Mouse (Mus musculus) heart, adult 11 months (tissue): ENCODE results near the gene Cacng1.

ENCODE experiments used
- DNase-seq: peaks from one replicate; pipeline ENCODE4 v3.0.0; 2022

The Cacng1 gene

DNA sequence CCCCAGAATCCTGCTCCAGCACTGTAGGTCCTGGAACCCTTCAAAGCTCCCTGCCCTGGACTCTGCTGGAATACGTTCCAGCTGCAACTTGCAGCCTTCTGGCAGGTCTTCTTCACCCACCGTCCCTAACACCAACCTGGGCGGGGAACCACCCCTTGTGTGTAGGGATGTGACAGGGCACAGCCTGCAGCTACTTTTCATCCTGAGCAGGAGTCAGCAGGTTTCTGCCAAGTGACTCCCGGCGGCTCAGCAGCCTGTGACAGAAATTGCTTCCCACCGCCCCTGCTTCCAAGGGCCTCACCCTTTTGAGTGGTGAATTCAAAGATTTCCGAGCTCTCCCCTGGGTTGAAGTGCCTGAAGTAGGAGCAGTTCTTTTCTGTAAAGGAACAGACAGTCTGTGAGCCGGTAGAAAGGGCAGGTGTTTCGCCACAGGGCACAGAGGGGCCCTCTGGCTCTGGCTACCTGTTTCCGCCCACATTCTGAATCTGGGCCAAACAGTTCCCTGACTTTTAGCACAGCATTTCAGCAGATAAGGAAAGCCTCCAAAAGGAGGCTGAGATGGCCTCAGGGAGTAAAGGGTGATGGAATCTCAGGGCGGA, 10.7 kb downstream of the Cacng1 start:
- no peak for DNase-seq

- DNase-seq = no peak
Observed at GRCm38 (mm10) chr11:107705060-107705459, 11.3 kb downstream of the Cacng1 start.

GRCm38 (mm10) chr11:107703272-107704134, 12.8 kb downstream of the Cacng1 start:
- DNase-seq = peak; percentile 93

GRCm38 (mm10) chr11:107699967-107700366, 16.4 kb downstream of the Cacng1 start:
- no peak for DNase-seq

DNA sequence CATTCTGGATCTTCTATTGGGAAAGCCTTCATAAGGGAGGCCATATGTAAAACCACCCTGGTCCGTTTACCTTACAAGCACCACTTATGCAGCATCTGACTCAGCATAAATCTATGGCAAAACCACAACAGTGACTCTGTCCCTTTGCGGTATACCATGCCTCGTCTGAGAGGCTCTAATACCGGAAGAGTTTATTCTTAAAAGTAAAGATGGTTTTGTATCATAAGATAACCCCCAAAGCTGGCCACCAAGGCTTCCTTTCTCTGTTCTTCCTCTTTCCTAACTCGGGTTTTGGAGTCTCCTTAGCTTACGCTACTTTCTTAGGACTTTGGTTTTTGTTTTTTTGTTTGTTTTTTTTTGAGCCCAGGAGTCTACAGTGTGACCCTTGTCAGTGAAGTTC, 23.0 kb downstream of the Cacng1 start:
- DNase-seq = no peak

DNA sequence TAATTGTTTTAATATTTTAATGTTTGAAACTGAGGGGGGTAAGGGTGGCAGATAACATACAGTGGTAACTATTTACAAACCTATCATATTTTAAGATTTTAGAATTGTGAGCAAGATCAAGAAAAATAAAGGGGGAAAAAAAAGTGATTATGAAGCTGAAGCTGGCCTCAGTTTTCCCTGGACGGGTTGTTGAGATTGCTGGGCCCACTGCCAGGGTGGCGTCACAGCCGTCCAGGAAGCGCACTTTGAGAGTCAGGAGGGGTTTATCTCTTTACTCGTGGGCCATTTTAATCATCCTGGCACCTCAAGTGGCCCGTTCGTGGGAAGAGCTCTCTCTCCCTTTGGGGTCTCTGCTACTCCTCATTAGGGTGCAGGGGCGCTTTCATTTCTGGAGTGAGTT, 24.8 kb downstream of the Cacng1 start:
- no peak for DNase-seq

DNA sequence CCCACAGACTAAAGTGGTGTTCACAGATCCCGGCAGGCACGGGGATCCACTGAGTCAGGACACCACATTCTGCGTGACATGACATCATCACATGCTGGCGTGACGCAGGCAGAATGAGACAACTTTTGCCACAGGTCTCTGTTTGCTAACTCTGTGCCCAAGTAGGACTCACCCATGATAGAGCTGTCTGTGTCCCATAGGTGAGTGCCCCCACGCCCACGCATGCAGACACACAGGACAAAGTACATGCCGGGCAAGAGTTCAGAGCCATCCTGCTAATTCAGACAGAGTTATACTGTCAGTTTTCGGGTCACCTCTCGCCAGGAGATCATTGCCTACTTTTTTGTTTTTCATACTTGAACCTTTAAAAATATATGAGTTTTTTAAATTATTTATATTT, 27.8 kb downstream of the Cacng1 start:
- DNase-seq = no peak

GRCm38 (mm10) chr11:107686290-107686689, 30.0 kb downstream of the Cacng1 start:
- no peak for DNase-seq

DNA sequence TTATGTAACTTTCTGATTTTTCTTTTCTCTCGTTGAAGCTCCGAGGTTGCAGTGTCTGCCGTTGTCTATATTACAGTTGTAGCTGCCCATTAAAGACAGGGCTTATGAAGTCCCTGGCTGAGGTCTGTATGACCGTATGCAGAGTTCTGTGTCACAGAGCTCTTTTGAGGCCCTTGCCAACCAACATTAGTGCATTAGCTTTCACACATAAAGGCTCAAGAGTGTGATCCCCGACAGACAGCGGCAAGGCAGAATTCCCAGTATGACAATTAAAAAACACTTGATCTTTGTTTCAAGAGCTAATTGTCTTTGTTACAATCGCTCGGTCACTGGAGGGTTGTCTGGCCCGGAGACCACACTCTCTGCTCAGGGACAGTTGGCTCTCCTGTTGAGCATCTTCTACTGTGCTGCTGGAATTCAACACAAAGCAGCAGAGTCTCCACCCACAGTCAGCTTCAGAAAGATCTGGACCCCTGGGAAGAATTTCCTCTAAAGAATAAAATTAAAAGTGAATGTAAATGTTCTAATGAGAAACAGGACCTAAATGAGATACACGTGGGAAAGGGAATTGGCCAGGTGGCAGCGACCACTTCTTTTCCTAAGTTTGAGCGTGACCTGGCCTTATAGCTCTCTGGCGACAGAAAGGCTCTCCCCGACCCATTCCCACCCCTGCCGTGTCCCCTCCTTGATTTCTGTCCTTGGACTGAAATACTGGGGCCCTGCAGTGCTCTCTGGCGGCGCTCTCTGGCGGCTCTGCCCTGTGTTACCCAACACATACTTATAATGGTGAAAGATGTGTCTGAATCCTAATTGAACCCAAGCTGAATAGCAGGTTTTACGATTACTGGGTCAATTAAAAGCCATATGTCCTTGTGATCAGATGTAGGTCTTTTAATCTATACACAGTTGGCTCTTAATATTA, 32.5 kb downstream of the Cacng1 start:
- DNase-seq = peak; percentile 85

- DNase-seq = peak; percentile 81
Observed at GRCm38 (mm10) chr11:107682694-107683355, 33.5 kb downstream of the Cacng1 start.

GRCm38 (mm10) chr11:107676207-107676940, 39.9 kb downstream of the Cacng1 start:
- peak; percentile 87 for DNase-seq

GRCm38 (mm10) chr11:107675246-107675645, 41.1 kb downstream of the Cacng1 start:
- DNase-seq = peak; percentile 85

DNA sequence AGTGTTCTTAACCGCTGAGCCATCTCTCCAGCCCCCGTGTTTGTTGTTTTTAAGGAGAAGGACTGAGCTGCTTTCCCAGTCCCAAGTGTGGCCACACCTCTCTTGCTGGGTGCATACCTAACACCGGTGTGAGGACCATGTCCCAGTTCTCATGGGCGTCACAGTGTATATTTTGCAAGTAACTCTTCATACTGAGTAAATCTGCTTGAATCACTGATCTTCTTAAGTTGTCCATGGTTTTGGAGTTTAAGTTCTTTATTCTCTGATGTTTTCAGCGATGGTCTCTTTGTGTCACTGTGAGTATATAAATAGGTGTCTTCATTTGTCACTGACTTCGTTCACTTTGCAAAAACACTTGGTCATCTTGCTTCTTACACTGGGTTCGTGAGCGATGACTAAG, 41.7 kb downstream of the Cacng1 start:
- DNase-seq = peak; percentile 68

DNA sequence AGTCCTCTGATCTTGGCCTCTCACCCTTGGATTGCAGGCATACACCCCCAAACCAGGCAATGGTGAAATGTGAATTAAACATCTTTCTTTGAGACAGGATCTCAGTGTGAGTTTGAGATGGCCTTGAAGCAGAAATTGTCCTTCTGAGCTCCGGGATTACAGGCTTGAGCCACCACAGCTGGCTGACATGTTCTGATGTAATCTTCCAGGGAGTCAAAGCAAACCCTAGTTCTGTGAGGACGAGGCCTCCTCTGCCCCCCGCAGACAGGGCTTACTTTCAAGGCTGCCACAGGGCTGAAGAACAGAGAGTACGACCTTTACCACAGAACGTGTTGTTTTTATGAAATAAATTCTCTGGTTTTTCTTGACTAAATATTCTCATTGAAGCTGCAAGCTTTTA, 42.3 kb downstream of the Cacng1 start:
- peak; percentile 65 for DNase-seq

DNA sequence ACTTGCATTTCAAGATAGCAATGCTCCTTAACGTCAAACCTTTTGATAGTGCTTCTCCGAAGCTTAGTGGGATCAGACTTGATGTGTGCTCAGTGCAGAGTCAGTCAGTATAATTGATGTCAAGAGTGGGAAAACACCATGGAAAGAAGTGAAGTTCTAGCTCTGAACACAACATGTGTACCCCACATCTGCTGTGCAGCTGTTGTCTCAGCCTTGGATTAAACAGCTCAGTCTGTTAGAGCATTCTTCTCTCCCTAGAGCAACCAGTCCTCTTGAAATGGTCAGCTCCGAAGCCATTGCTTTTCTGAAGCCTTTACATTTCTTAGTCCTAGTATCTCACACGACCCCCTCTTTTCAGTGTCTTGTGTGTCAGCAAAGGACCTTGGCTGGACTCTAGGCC, 47.3 kb downstream of the Cacng1 start:
- peak; percentile 81 for DNase-seq

DNA sequence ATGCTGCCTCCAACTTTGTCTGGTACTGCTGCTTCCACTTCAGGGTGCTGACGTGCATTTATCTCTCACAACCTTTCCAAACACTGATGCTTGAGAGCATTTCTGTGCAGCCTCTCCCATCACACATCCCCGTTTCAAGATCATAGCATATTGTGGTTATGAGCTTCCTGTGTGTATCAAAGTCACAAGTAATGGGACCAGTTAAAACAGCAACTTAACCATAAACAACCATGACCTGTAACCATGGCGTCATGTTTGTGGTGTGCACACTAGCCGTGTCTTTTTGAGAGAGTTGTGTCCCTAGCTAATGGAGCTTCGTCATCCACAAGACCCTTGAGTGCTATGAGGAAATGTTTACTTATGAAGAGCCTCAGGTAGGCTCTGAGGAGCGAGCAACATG, 48.1 kb downstream of the Cacng1 start:
- peak; percentile 23 for DNase-seq

DNA sequence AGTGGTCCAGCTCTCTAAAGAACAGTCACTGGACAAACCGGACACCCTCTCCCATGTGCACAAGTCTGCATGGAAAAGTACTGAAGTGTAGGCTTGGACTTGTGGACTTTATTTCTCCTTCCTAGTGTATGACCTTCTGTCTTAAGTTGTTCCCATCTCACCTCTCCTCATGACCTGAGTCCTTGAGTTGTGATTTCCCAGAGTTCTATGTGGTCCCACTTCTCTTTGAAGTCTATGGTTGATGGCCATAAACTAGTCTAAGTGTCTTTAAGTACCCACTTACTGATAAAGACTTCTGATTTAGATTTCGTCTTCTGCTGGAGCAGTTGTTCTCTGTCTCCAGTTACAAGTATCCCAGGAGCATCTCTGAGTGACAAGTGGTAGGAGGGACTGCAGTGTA, 48.8 kb downstream of the Cacng1 start:
- peak; percentile 19 for DNase-seq

GRCm38 (mm10) chr11:107662666-107663065, 53.7 kb downstream of the Cacng1 start:
- DNase-seq = peak; percentile 41

DNA sequence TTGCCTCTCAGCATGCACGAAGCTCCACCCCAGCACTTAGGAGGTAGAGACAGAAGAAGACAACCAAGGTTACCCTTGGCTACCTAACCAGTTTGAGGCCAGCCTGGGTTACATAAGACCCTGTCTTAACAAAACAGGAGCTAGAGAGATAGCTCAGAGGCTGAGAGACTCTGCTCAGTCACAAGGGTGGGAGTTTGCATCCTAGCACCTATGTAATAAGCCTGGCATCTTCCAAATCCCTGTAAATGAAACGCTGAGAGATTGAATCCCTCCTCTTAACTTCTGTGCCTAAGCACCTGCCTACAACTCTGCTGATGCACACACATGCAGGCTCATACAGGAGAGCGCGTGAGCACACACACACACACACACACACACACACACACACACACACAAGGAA, 55.9 kb downstream of the Cacng1 start:
- peak; percentile 45 for DNase-seq

DNA sequence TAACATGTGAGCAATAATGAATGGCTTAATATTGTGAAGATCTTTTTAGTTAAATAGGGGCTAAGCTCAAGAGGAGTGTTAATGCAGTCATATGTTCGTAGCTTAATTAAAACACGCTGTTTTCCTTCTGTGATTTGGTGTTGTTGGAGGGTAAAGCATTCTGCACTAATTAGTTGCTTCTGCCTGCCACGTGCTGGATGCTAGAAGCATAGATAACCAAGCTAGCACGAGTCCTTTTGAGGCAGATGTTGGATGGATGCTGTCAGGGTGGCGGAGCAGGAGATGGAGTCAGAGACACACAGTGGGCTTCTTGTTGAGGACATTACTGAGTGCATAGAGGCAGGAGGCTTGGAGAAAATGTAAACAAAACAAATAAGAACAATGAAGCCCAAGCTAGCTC, 59.2 kb downstream of the Cacng1 start:
- peak; percentile 12 for DNase-seq

DNA sequence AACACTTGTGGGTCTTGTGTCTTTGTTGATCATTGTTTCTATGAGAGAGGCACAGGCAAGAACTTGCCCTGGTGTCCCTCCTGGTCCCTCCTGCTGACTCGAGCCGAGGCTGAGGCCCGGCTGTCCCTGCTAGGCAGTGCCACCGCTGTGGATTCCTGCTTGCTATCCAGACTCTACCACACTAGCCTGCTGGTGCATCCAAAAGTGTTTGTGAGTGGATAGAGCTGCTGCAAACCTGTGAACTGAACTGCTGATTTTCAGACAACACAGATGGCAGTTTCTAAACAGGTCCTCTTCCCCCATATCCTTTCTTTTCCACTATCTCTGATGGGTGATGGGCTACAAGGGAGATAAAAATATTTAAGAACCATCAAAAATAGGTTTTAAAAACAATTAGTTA, 60.8 kb downstream of the Cacng1 start:
- DNase-seq = peak; percentile 10
